Mouse (Mus musculus) neural tube, embryonic 11.5 days (tissue): Measurements from ENCODE around the gene Mb. TPM values are rescaled to one million over a fixed set of nuclear protein-coding genes. Genes with fewer than 3 reads are reported as not detected.

Experiments used
- ATAC-seq: fragments of 200-750 bp; cut with Nextera tagmentation; 2 replicates; pipeline ENCODE4 v1.8.0; 2017; ENCODE audit warnings: moderate number of reproducible peaks, mild to moderate bottlenecking, moderate TSS enrichment, moderate library complexity; ENCODE audit not compliant: insufficient read depth, low FRiP score, low TSS enrichment
- DNase-seq: peaks from one replicate; pipeline ENCODE4 v3.0.0-alpha.2; 2015; ENCODE audit warnings: low spot score
- H3K27ac ChIP-seq: fragments of 300-500 bp; sonication (generic); 2 replicates; pipeline ENCODE4 v1.5.1; 2014; ENCODE audit warnings: low read depth, mild to moderate bottlenecking, low read length
- H3K27me3 ChIP-seq: fragments of 300-500 bp; sonication (generic); 2 replicates; pipeline ENCODE4 v1.6.1; 2014; ENCODE audit warnings: mild to moderate bottlenecking, low read length, mixed read lengths; ENCODE audit not compliant: control insufficient read depth, insufficient read depth
- H3K36me3 ChIP-seq: fragments of 300-500 bp; sonication (generic); 2 replicates; pipeline ENCODE4 v1.6.1; 2014; ENCODE audit warnings: mild to moderate bottlenecking, low read length, moderate library complexity, mixed read lengths; ENCODE audit not compliant: control insufficient read depth, insufficient read depth
- H3K4me1 ChIP-seq: fragments of 300-500 bp; sonication (generic); 2 replicates; pipeline ENCODE4 v1.6.1; 2014; ENCODE audit warnings: low read length, mixed read lengths; ENCODE audit not compliant: control insufficient read depth, insufficient read depth
- H3K4me2 ChIP-seq: fragments of 300-500 bp; sonication (generic); 2 replicates; pipeline ENCODE4 v1.6.1; 2014; ENCODE audit warnings: low read depth, mild to moderate bottlenecking, moderate library complexity
- H3K4me3 ChIP-seq: fragments of 300-500 bp; sonication (generic); 2 replicates; pipeline ENCODE4 v1.5.1; 2014; ENCODE audit warnings: low read depth, low read length
- H3K9ac ChIP-seq: fragments of 300-500 bp; sonication (generic); 2 replicates; pipeline ENCODE4 v1.6.1; 2014; ENCODE audit warnings: mild to moderate bottlenecking, low read length
- H3K9me3 ChIP-seq: fragments of 300-500 bp; sonication (generic); 2 replicates; pipeline ENCODE4 v1.6.1; 2016; ENCODE audit warnings: low read length; ENCODE audit not compliant: control insufficient read depth
- WGBS: fragments of 180-500 bp; shearing (Covaris S2); extraction: QIAGEN DNeasy Blood & Tissue Kit; methylation state at CpG from one replicate; pipeline ENCODE4 v1.1.7; 2014; 5-methylcytosine and 5-hydroxymethylcytosine counted together
- polyA plus RNA-seq: library from polyadenylated mRNA; unstranded; fragments of >200 nt; fragmentation: Nextera tagmentation; extraction: Ambion mirVana; gene quantifications from 2 replicates; pipeline ENCODE4 v1.2.1, GENCODE M21; 2014

Mb gene
- polyA plus RNA-seq, 1 experiment from 2014 or later, result 2.0 TPM

DNA sequence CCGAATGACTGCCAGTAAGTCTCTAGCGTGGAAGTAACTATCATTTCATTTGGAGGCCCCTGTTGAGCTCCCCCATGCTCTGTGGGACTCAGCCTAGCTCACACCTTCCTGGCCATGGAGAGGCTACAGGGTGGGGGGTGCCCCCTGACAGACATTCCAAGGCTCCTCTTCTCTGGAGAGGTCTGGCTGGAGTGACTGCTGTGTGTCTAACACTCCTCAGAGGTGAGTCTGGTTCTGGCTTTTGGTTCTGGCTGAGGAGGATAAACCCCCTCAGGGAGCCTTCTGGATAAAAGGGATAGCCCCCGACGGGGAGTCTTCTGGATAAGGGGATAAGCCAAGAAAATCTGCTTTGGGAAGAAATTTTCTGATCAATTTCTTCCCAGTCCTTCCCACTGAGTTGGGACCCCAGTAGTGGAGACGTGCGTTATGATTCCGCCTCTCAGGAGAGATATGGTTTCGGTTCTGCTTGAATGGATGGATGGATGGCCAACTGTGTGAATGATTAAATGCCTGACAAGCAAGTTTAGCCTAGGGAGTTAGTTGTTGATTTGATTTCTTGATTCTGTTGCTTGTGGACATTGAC, 77.1 kb downstream of the Mb start:
- peaks cover 8% of the 10 kb centered on the region; the same call in 1 of the 2 replicates for H3K4me1 ChIP-seq
- H3K36me3 ChIP-seq, result no peaks in the 10 kb centered on the region
- no peak overlapping the region; the same call in 1 of the 2 replicates for H3K4me2 ChIP-seq
- DNase-seq (no peak), ATAC-seq (no peak)
- no peaks in the 10 kb centered on the region for H3K27me3 ChIP-seq
- H3K9me3 ChIP-seq, result no peaks in the 10 kb centered on the region
- H3K9ac ChIP-seq, result peak overlapping the region; percentile 84; the same call in 1 of the 2 replicates
- H3K4me3 ChIP-seq, result peak overlapping the region; percentile 46; the same call in 1 of the 2 replicates
- 31% methylated on average over 8 of the region's 8 CpGs for WGBS
- no peak overlapping the region for H3K27ac ChIP-seq

DNA sequence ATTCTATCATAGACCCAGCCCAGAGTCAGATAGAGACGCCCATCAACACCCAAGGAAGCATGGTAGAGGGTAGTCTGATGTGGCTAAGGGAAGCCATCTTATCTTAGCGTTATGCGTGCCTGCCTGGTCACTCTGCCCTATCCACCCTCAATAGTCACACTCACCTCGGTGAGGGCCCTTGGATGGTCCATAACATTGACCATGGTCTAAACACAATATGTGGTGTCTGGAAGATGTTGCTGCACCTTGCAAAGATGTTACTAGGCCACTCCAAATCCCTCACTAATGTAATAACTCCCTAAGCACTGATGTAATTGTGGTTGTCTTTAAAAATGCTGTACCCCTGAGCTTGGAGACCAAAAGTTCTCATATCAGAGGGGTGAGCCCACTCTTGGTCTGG, 77.8 kb downstream of the Mb start:
- ATAC-seq, result no peak
- no peaks in the 10 kb centered on the region for H3K9me3 ChIP-seq
- WGBS, result 83% methylated on average over 4 of the region's 4 CpGs
- H3K36me3 ChIP-seq, result no peaks in the 10 kb centered on the region
- H3K4me2 ChIP-seq, result no peak overlapping the region
- peaks cover 8% of the 10 kb centered on the region; the same call in 1 of the 2 replicates for H3K4me1 ChIP-seq
- H3K27me3 ChIP-seq, result no peaks in the 10 kb centered on the region
- H3K27ac ChIP-seq, result no peak overlapping the region
- no peak overlapping the region for H3K4me3 ChIP-seq
- no peak overlapping the region for H3K9ac ChIP-seq
- no peak for DNase-seq

Other genes starting within 250 kb of the Mb start
- 33.0 and 37.1 TPM in 2 replicates for gene Zfp251, start 179.2 kb downstream of the Mb start, polyA plus RNA-seq
- 12.5 and 13.2 TPM in 2 replicates for gene Zfp7, start 171.4 kb downstream of the Mb start, polyA plus RNA-seq
- 0.31 and 0.33 TPM in 2 replicates for gene Gm49527, start 171.3 kb downstream of the Mb start, polyA plus RNA-seq
- 27.2 and 28.2 TPM in 2 replicates for gene Zfp647, start 125.2 kb downstream of the Mb start, polyA plus RNA-seq
- 66.2 and 66.5 TPM in 2 replicates for gene 1110038F14Rik, start 102.2 kb downstream of the Mb start, polyA plus RNA-seq
- gene Apol6, start 5.9 kb downstream of the Mb start, polyA plus RNA-seq, result not detected in 2 replicates